Mouse (Mus musculus) kidney, embryonic 16.5 days (tissue): Measurements from ENCODE around the gene Ccdc136. TPM values are rescaled to one million over a fixed set of nuclear protein-coding genes. Genes with fewer than 3 reads are reported as not detected.

Experiments
- microRNA-seq: library from miRNA; unstranded; fragments of <30 nt; microRNA quantifications from one replicate; pipeline ENCODE4, GENCODE M21; 2016
- polyA plus RNA-seq: library from polyadenylated mRNA; unstranded; fragments of >200 nt; fragmentation: Nextera tagmentation; extraction: Ambion mirVana; gene quantifications from 2 replicates; pipeline ENCODE4 v1.2.1, GENCODE M21; 2015

The Ccdc136 gene
- polyA plus RNA-seq, 1 experiment from 2014 or later = 20.2 TPM

Small RNA genes lying within 50 kb of the gene (microRNA-seq; reads per million reads assigned to microRNA genes)
- 0.47 reads per million for gene Gm26220
- gene Gm44354 = not detected

Other genes starting within 250 kb of the Ccdc136 start
- 45.9 and 53.6 TPM in 2 replicates for gene Rbm28, start 231.3 kb upstream of the Ccdc136 start, polyA plus RNA-seq
- 0.71 and 1.1 TPM in 2 replicates for gene Prrt4, start 216.7 kb upstream of the Ccdc136 start, polyA plus RNA-seq
- 49.1 and 50.3 TPM in 2 replicates for gene Impdh1, start 179.9 kb upstream of the Ccdc136 start, polyA plus RNA-seq
- 34.9 TPM in 2 replicates for gene Hilpda, start 123.8 kb upstream of the Ccdc136 start, polyA plus RNA-seq
- gene Fam71f2, start 116.7 kb upstream of the Ccdc136 start, polyA plus RNA-seq = 0.26 and 0.39 TPM in 2 replicates
- gene Fam71f1, start 77.2 kb upstream of the Ccdc136 start, polyA plus RNA-seq = 0.12 and 0.26 TPM in 2 replicates
- 420 and 457 TPM in 2 replicates for gene Calu, start 48.2 kb upstream of the Ccdc136 start, polyA plus RNA-seq
- gene Opn1sw, start 7.8 kb upstream of the Ccdc136 start, polyA plus RNA-seq = 0.44 and 0.79 TPM in 2 replicates
- gene Flnc, start 36.9 kb downstream of the Ccdc136 start, polyA plus RNA-seq = 7.9 and 8.0 TPM in 2 replicates
- gene Atp6v1f, start 71.4 kb downstream of the Ccdc136 start, polyA plus RNA-seq = 302 and 320 TPM in 2 replicates
- 0.30 and 0.37 TPM in 2 replicates for gene Atp6v1fnb, start 75.1 kb downstream of the Ccdc136 start, polyA plus RNA-seq
- gene Kcp, start 111.6 kb downstream of the Ccdc136 start, polyA plus RNA-seq = 34.5 and 36.3 TPM in 2 replicates
- 6.0 and 8.0 TPM in 2 replicates for gene Irf5, start 130.3 kb downstream of the Ccdc136 start, polyA plus RNA-seq
- 101 and 106 TPM in 2 replicates for gene Tnpo3, start 213.6 kb downstream of the Ccdc136 start, polyA plus RNA-seq